Mouse (Mus musculus) embryonic fibroblast, embryonic 13.5 days (primary cell): Measurements from ENCODE around the gene Pafah2.

Experiments used
- CTCF ChIP-seq: IDR thresholded peaks from 2 replicates; pipeline ENCODE4 v1.5.1; 2011; ENCODE audit warnings: mild to moderate bottlenecking, control low read depth, low read length, moderate library complexity, borderline replicate concordance; ENCODE audit not compliant: insufficient read depth
- POLR2A ChIP-seq: IDR thresholded peaks from 2 replicates; pipeline ENCODE4 v1.6.1; 2011; ENCODE audit warnings: low read depth, mild to moderate bottlenecking, control low read depth, low read length, moderate library complexity

- TF ChIP-seq POLR2A, result no peak
- TF ChIP-seq CTCF, result no peak
Measured at GRCm38 (mm10) chr4:134395142-134395541, 978 bp upstream of the Pafah2 start.
